8 mouse cellular contexts compared by ENCODE assay signal in the genomic region with DNA sequence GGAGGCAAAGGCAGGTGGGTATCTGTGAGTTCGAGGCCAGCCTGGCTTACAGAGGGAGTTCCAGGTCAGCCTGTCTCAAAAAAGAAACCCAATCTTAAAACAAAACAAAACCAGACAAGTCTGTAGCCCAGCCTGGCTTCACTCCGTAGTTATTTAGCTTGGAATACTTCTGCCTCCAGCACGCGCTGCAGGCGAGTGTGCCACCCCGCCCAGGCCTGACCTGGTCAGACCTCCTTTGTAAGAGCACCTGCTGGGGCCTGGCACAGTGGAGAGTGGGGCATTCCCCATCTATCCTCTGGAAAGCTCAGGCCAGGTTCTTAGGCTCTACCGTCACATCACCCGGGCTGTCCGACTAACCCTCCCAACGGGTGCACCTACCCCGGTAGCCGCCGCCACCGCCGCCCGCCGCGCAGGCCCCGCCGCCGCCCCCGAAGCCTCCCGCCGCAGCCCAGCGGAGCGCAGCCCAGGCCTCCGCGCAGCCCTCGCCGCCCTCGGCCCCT. TPM values are rescaled to one million over a fixed set of nuclear protein-coding genes. Genes with fewer than 3 reads are reported as not detected.
A peak's percentile ranks its signal among the peaks of the same experiment; 100 is the strongest.
DNase-seq lines count a peak whose midpoint lies in the region; ATAC-seq and TF ChIP-seq lines count a peak whose summit lies in the region.

No protein-coding gene starts in this region.

- peak overlapping the region; percentile 52 for H3K4me3 ChIP-seq in kidney, adult 2 months (ENCODE audit: insufficient read depth, low read depth, low read length)
- H3K4me3 ChIP-seq in forebrain, embryonic 10.5 days = peak overlapping the region; percentile 65
- peak overlapping the region; percentile 61 for H3K4me3 ChIP-seq in limb, embryonic 13.5 days
- peak overlapping the region; percentile 57 for H3K4me3 ChIP-seq in stomach, embryonic 14.5 days (ENCODE audit: low read depth, low read length)

- 5% methylated on average over 31 of the region's 31 CpGs for WGBS in kidney, adult 2 months
- 2% methylated on average over 26 of the region's 31 CpGs for WGBS in forebrain, embryonic 10.5 days
- WGBS in limb, embryonic 13.5 days = 4% methylated on average over 12 of the region's 31 CpGs
- 2% methylated on average over 26 of the region's 31 CpGs for WGBS in stomach, embryonic 14.5 days

- H3K4me1 ChIP-seq in kidney, adult 2 months (ENCODE audit: control insufficient read depth, insufficient read depth, low read length) = peaks cover 4% of the 10 kb centered on the region; the same call in 1 of the 2 replicates
- H3K4me1 ChIP-seq in forebrain, embryonic 10.5 days = peaks cover 25% of the 10 kb centered on the region
- peaks cover 16% of the 10 kb centered on the region for H3K4me1 ChIP-seq in limb, embryonic 13.5 days
- peaks cover 3% of the 10 kb centered on the region; the same call in 1 of the 2 replicates for H3K4me1 ChIP-seq in stomach, embryonic 14.5 days (ENCODE audit: control insufficient read depth, insufficient read depth, low read length)

- H3K9ac ChIP-seq in limb, embryonic 13.5 days = peak overlapping the region; percentile 70
- peak overlapping the region; percentile 42 for H3K9ac ChIP-seq in stomach, embryonic 14.5 days (replicated peaks; ENCODE audit: low read depth, low read length)

- no peak overlapping the region for H3K27ac ChIP-seq in kidney, adult 2 months (ENCODE audit: insufficient read depth, low read depth, low read length)
- H3K27ac ChIP-seq in forebrain, embryonic 10.5 days = peak overlapping the region; percentile 62
- H3K27ac ChIP-seq in limb, embryonic 13.5 days = no peak overlapping the region
- H3K27ac ChIP-seq in stomach, embryonic 14.5 days (ENCODE audit: low read length) = no peak overlapping the region

- TF ChIP-seq CTCF in kidney, adult 2 months (conservative IDR thresholded peaks at IDR 0.05; ENCODE audit: insufficient read depth, insufficient read length, low read depth, low read length) = no peak

- H3K9me3 ChIP-seq in forebrain, embryonic 10.5 days = peaks cover 3% of the 10 kb centered on the region; the same call in 1 of the 2 replicates
- H3K9me3 ChIP-seq in limb, embryonic 13.5 days = no peaks in the 10 kb centered on the region
- H3K9me3 ChIP-seq in stomach, embryonic 14.5 days (ENCODE audit: control insufficient read depth, low read depth, low read length) = no peaks in the 10 kb centered on the region

- DNase-seq in kidney, adult 2 months = peak; percentile 16
- no peak for DNase-seq in kidney, postnatal 14 days
- peak; percentile 54 for DNase-seq in R1 (ENCODE audit: low read depth, low spot score)
- no peak for DNase-seq in forebrain, embryonic 10.5 days (ENCODE audit: extremely low spot score, low spot score)
- no peak for DNase-seq in ovary, adult 18-20 months (ENCODE audit: low spot score)
- no peak for DNase-seq in left cerebral cortex, adult 18-20 months (ENCODE audit: low spot score in 2 of 2)

- peak overlapping the region; percentile 100 for H3K4me2 ChIP-seq in limb, embryonic 13.5 days (replicated peaks)
- H3K4me2 ChIP-seq in stomach, embryonic 14.5 days (replicated peaks; ENCODE audit: low read depth, low read length) = peak overlapping the region; percentile 99

- no peak for TF ChIP-seq POLR2A in kidney, adult 2 months (IDR thresholded peaks at IDR 0.05; ENCODE audit: low read depth, low read length)

- peaks cover 2% of the 10 kb centered on the region for H3K27me3 ChIP-seq in kidney, adult 2 months (replicated peaks; ENCODE audit: control insufficient read depth, insufficient read depth, low read length)
- peaks cover 98% of the 10 kb centered on the region for H3K27me3 ChIP-seq in forebrain, embryonic 10.5 days (ENCODE audit: poor library complexity, severe bottlenecking)
- H3K27me3 ChIP-seq in limb, embryonic 13.5 days = peaks cover 99% of the 10 kb centered on the region
- H3K27me3 ChIP-seq in stomach, embryonic 14.5 days (ENCODE audit: control insufficient read depth, insufficient read depth, low read length) = peaks cover 19% of the 10 kb centered on the region

- no peak for ATAC-seq in limb, embryonic 13.5 days (ENCODE audit: low FRiP score, low read depth)
- peak; percentile 54; the same call in 1 of the 2 replicates for ATAC-seq in stomach, embryonic 14.5 days (ENCODE audit: insufficient number of reproducible peaks, insufficient read depth, low FRiP score, low read depth)

- H3K36me3 ChIP-seq in kidney, adult 2 months (ENCODE audit: control insufficient read depth, insufficient read depth, low read length) = no peaks in the 10 kb centered on the region
- H3K36me3 ChIP-seq in forebrain, embryonic 10.5 days (replicated peaks) = no peaks in the 10 kb centered on the region
- no peaks in the 10 kb centered on the region for H3K36me3 ChIP-seq in limb, embryonic 13.5 days
- no peaks in the 10 kb centered on the region for H3K36me3 ChIP-seq in stomach, embryonic 14.5 days (ENCODE audit: control insufficient read depth, insufficient read depth, low read length)

RNA-seq across cellular contexts. Expression of gene Ltk, which starts 2.6 kb away (rescaled TPM):
- polyA plus RNA-seq in kidney, adult 2 months (2012; rRNA removed) = 2.0 and 2.6 TPM in 2 replicates
- 0.33 TPM in 1 of 2 replicates, not detected in the other for polyA plus RNA-seq in forebrain, embryonic 10.5 days (2016; fragmentation: Nextera tagmentation; extraction: Ambion mirVana)
- not detected in 2 replicates for polyA plus RNA-seq in limb, embryonic 13.5 days (2015; fragmentation: Nextera tagmentation; extraction: Ambion mirVana)
- polyA plus RNA-seq in stomach, embryonic 14.5 days (2014; fragmentation: Nextera tagmentation; extraction: Ambion mirVana) = 3.1 and 3.3 TPM in 2 replicates
- total RNA-seq in left cerebral cortex, adult 18-20 months (2021) = 10 to 100 TPM; 21.4 to 22.9 TPM

RNA-seq across cellular contexts. Expression of gene Itpka, which starts 15.5 kb away (rescaled TPM):
- 2.0 and 2.5 TPM in 2 replicates for polyA plus RNA-seq in kidney, adult 2 months (2012; rRNA removed)
- polyA plus RNA-seq in forebrain, embryonic 10.5 days (2016; fragmentation: Nextera tagmentation; extraction: Ambion mirVana) = 1.2 and 1.8 TPM in 2 replicates
- polyA plus RNA-seq in limb, embryonic 13.5 days (2015; fragmentation: Nextera tagmentation; extraction: Ambion mirVana) = 0.33 and 0.59 TPM in 2 replicates
- 10.5 and 12.1 TPM in 2 replicates for polyA plus RNA-seq in stomach, embryonic 14.5 days (2014; fragmentation: Nextera tagmentation; extraction: Ambion mirVana)
- total RNA-seq in left cerebral cortex, adult 18-20 months (2021) = 100 to 1,000 TPM; 179 to 201 TPM

RNA-seq across cellular contexts. Expression of gene Rpap1, which starts 29.7 kb away (rescaled TPM):
- polyA plus RNA-seq in kidney, adult 2 months (2012; rRNA removed) = 13.8 and 16.7 TPM in 2 replicates
- 42.3 and 43.5 TPM in 2 replicates for polyA plus RNA-seq in forebrain, embryonic 10.5 days (2016; fragmentation: Nextera tagmentation; extraction: Ambion mirVana)
- polyA plus RNA-seq in limb, embryonic 13.5 days (2015; fragmentation: Nextera tagmentation; extraction: Ambion mirVana) = 28.5 and 30.2 TPM in 2 replicates
- polyA plus RNA-seq in stomach, embryonic 14.5 days (2014; fragmentation: Nextera tagmentation; extraction: Ambion mirVana) = 26.6 and 28.2 TPM in 2 replicates
- 10 to 100 TPM; 17.8 to 20.5 TPM for total RNA-seq in left cerebral cortex, adult 18-20 months (2021)

RNA-seq across cellular contexts. Expression of gene Tyro3, which starts 39.9 kb away (rescaled TPM):
- polyA plus RNA-seq in kidney, adult 2 months (2012; rRNA removed) = 2.5 and 3.0 TPM in 2 replicates
- 27.0 and 27.6 TPM in 2 replicates for polyA plus RNA-seq in forebrain, embryonic 10.5 days (2016; fragmentation: Nextera tagmentation; extraction: Ambion mirVana)
- 29.6 and 32.3 TPM in 2 replicates for polyA plus RNA-seq in limb, embryonic 13.5 days (2015; fragmentation: Nextera tagmentation; extraction: Ambion mirVana)
- 27.2 TPM in 2 replicates for polyA plus RNA-seq in stomach, embryonic 14.5 days (2014; fragmentation: Nextera tagmentation; extraction: Ambion mirVana)
- total RNA-seq in left cerebral cortex, adult 18-20 months (2021) = 100 to 1,000 TPM; 192 to 195 TPM

Comparison
In these comparisons a context has a peak if more than half of its experiments do, and no peak if none do; other contexts are left out.
1. DNase-seq: peak in kidney, adult 2 months (single experiment) and R1 (single experiment); none in kidney, postnatal 14 days (single experiment), forebrain, embryonic 10.5 days (single experiment), ovary, adult 18-20 months (single experiment) and left cerebral cortex, adult 18-20 months (0 of 2).
2. Peak in every context shown above with its lines, with median percentiles within 50 percentile points of each other: H3K4me3 ChIP-seq.